11 mouse cellular contexts compared by ENCODE assay signal in genomic region chr17:7176394-7176793, GRCm38 (mm10). TPM values are rescaled to one million over a fixed set of nuclear protein-coding genes. Genes with fewer than 3 reads are reported as not detected.
DNase-seq lines count a peak whose midpoint lies in the region; ATAC-seq and TF ChIP-seq lines count a peak whose summit lies in the region.
"Had no signal": no experiment of that assay in that cellular context is flagged by ENCODE, and none has a peak within 500 bp of the region (broad histone marks: within the 10 kb centered on the region; RNA-seq: fewer than 3 reads in every experiment).

No protein-coding gene starts in this region.

- H3K4me3 ChIP-seq in hindbrain, embryonic 15.5 days: no peak overlapping the region
- no peak overlapping the region for H3K4me3 ChIP-seq in hindbrain, embryonic 10.5 days
- H3K4me3 ChIP-seq in heart, embryonic 16.5 days (ENCODE audit: low read length): no peak overlapping the region
- H3K4me3 ChIP-seq in lung, embryonic 14.5 days (ENCODE audit: low read depth, low read length): no peak overlapping the region
- H3K4me3 ChIP-seq: erythroblast, embryonic 14.5 days; megakaryocyte, embryonic 14.5 days had no signal

- no peak for TF ChIP-seq CTCF in lung, embryonic 14.5 days (IDR thresholded peaks at IDR 0.05; ENCODE audit: low read depth)

- 40% methylated on average over 2 of the region's 2 CpGs for WGBS in hindbrain, embryonic 15.5 days
- 27% methylated on average over 2 of the region's 2 CpGs for WGBS in hindbrain, embryonic 10.5 days
- 23% methylated on average over 2 of the region's 2 CpGs for WGBS in heart, embryonic 16.5 days
- 32% methylated on average over 2 of the region's 2 CpGs for WGBS in lung, embryonic 14.5 days

- DNase-seq in hindbrain, embryonic 10.5 days (ENCODE audit: low spot score): no peak
- peak; percentile 20 for DNase-seq in MN1 (ENCODE audit: low spot score)
- DNase-seq in lung, embryonic 14.5 days: peak; percentile 49
- no peak for DNase-seq in embryo, embryonic 10.5 days (ENCODE audit: low spot score)
- DNase-seq in urinary bladder, postnatal 10 days (ENCODE audit: low spot score): no peak
- DNase-seq in spleen, postnatal 4 days (ENCODE audit: low spot score in 2 of 2): no peak
- DNase-seq: right cerebral cortex, postnatal 4 days had no signal

- H3K9ac ChIP-seq in hindbrain, embryonic 15.5 days: no peak overlapping the region
- H3K9ac ChIP-seq in heart, embryonic 16.5 days (ENCODE audit: low read length): no peak overlapping the region
- no peak overlapping the region for H3K9ac ChIP-seq in lung, embryonic 14.5 days

- H3K27me3 ChIP-seq in hindbrain, embryonic 15.5 days: no peaks in the 10 kb centered on the region
- no peaks in the 10 kb centered on the region for H3K27me3 ChIP-seq in hindbrain, embryonic 10.5 days (ENCODE audit: insufficient read depth, poor library complexity, severe bottlenecking)
- H3K27me3 ChIP-seq in heart, embryonic 16.5 days (ENCODE audit: control insufficient read depth, insufficient read depth, low read length): no peaks in the 10 kb centered on the region
- H3K27me3 ChIP-seq in lung, embryonic 14.5 days (ENCODE audit: insufficient read depth, low read length): no peaks in the 10 kb centered on the region

- H3K9me3 ChIP-seq in hindbrain, embryonic 15.5 days: no peaks in the 10 kb centered on the region
- no peaks in the 10 kb centered on the region for H3K9me3 ChIP-seq in hindbrain, embryonic 10.5 days
- no peaks in the 10 kb centered on the region for H3K9me3 ChIP-seq in heart, embryonic 16.5 days (replicated peaks; ENCODE audit: control insufficient read depth, low read length)
- no peaks in the 10 kb centered on the region for H3K9me3 ChIP-seq in lung, embryonic 14.5 days (ENCODE audit: low read depth, low read length)
- H3K9me3 ChIP-seq: megakaryocyte, embryonic 14.5 days had no signal

- no peaks in the 10 kb centered on the region for H3K36me3 ChIP-seq in hindbrain, embryonic 15.5 days
- no peaks in the 10 kb centered on the region for H3K36me3 ChIP-seq in hindbrain, embryonic 10.5 days
- no peaks in the 10 kb centered on the region for H3K36me3 ChIP-seq in heart, embryonic 16.5 days (ENCODE audit: control insufficient read depth, insufficient read depth)
- H3K36me3 ChIP-seq in lung, embryonic 14.5 days (ENCODE audit: insufficient read depth): no peaks in the 10 kb centered on the region

- peaks cover 23% of the 10 kb centered on the region for H3K4me1 ChIP-seq in hindbrain, embryonic 15.5 days (replicated peaks)
- H3K4me1 ChIP-seq in hindbrain, embryonic 10.5 days (replicated peaks): peaks cover 50% of the 10 kb centered on the region
- peaks cover 27% of the 10 kb centered on the region for H3K4me1 ChIP-seq in heart, embryonic 16.5 days (ENCODE audit: control insufficient read depth, insufficient read depth, low read length)
- H3K4me1 ChIP-seq in lung, embryonic 14.5 days (ENCODE audit: insufficient read depth): no peaks in the 10 kb centered on the region

- no peak for ATAC-seq in hindbrain, embryonic 15.5 days (ENCODE audit: low FRiP score, low read depth)
- ATAC-seq in heart, embryonic 16.5 days (replicated peaks; ENCODE audit: extremely low read depth, insufficient read depth, low FRiP score): no peak
- ATAC-seq in lung, embryonic 14.5 days (ENCODE audit: insufficient read depth): no peak

- H3K27ac ChIP-seq in hindbrain, embryonic 15.5 days (replicated peaks): 0 out of 2 replicates have a peak overlapping the region, but pooled peaks have one; percentile 4
- no peak overlapping the region for H3K27ac ChIP-seq in hindbrain, embryonic 10.5 days
- H3K27ac ChIP-seq in heart, embryonic 16.5 days (ENCODE audit: low read length): peak overlapping the region; percentile 44
- no peak overlapping the region; the same call in 1 of the 2 replicates for H3K27ac ChIP-seq in lung, embryonic 14.5 days (ENCODE audit: low read depth)

- H3K4me2 ChIP-seq in hindbrain, embryonic 15.5 days: no peak overlapping the region
- H3K4me2 ChIP-seq in heart, embryonic 16.5 days (ENCODE audit: low read depth, low read length): no peak overlapping the region
- no peak overlapping the region for H3K4me2 ChIP-seq in lung, embryonic 14.5 days

RNA-seq across cellular contexts. Expression of gene Rps6ka2, which starts 6.5 kb away (rescaled TPM):
- polyA plus RNA-seq in hindbrain, embryonic 15.5 days (2015; fragmentation: Nextera tagmentation; extraction: Ambion mirVana): 21.9 and 22.5 TPM in 2 replicates
- polyA plus RNA-seq in hindbrain, embryonic 10.5 days (2016; fragmentation: Nextera tagmentation; extraction: Ambion mirVana): 25.6 and 31.3 TPM in 2 replicates
- 24.2 and 25.5 TPM in 2 replicates for polyA plus RNA-seq in heart, embryonic 16.5 days (2015; fragmentation: Nextera tagmentation; extraction: Ambion mirVana)
- polyA plus RNA-seq in lung, embryonic 14.5 days (2014; fragmentation: Nextera tagmentation; extraction: Ambion mirVana): 15.1 and 16.9 TPM in 2 replicates

Comparison
In these comparisons a context has a peak if more than half of its experiments do, and no peak if none do; other contexts are left out.
1. H3K27ac ChIP-seq: peak in hindbrain, embryonic 15.5 days (single experiment) and heart, embryonic 16.5 days (single experiment); none in hindbrain, embryonic 10.5 days (single experiment) and lung, embryonic 14.5 days (single experiment).
2. DNase-seq: peak in MN1 (single experiment) and lung, embryonic 14.5 days (single experiment); none in hindbrain, embryonic 10.5 days (single experiment), embryo, embryonic 10.5 days (single experiment), urinary bladder, postnatal 10 days (single experiment) and spleen, postnatal 4 days (0 of 2).